Mouse (Mus musculus): ENCODE data around the gene Topaz1. TPM values are rescaled to one million over a fixed set of nuclear protein-coding genes. Genes with fewer than 3 reads are reported as not detected.

Topaz1 gene
- total and polyA plus RNA-seq, 2 experiments from 2014 or later, result not detected

DNA sequence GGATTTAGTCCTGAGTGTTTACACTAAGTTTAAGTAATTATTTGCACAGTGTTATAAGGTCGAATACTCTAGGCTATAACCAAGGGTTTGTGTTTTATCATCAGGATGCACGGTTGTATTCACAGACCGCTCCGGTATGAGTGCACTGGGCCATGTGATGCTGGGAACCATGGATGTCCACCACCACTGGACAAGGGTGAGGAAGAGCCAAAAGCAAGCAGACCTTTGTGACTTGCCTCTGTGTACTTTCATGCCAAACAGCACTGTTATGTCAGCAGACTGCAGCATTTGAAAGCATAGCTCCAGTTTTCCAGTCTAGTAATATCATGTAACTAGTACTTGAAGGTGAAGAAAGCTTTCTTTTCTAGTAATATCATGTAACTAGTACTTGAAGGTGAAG lies 79.6 kb downstream of the Topaz1 start:
- no peak for TF ChIP-seq CTCF (IDR thresholded peaks at IDR 0.05; ENCODE audit: low read depth)
- TF ChIP-seq EP300 (IDR thresholded peaks at IDR 0.05; ENCODE audit: low read depth), result no peak
- H3K9ac ChIP-seq (replicated peaks; ENCODE audit: low read depth, low read length), result no peak overlapping the region
- no peaks in the 10 kb centered on the region for H3K27me3 ChIP-seq (ENCODE audit: control insufficient read depth, insufficient read depth, low read length)
- H3K9me3 ChIP-seq (replicated peaks; ENCODE audit: control insufficient read depth, low read length), result no peaks in the 10 kb centered on the region
- 83% methylated on average over 4 of the region's 4 CpGs for WGBS
- no peak for DNase-seq (ENCODE audit: low spot score)
- no peaks in the 10 kb centered on the region for H3K4me1 ChIP-seq (ENCODE audit: control insufficient read depth, insufficient read depth)
- H3K36me3 ChIP-seq (replicated peaks; ENCODE audit: control insufficient read depth, insufficient read depth, low read length), result peaks cover 51% of the 10 kb centered on the region
- no peak overlapping the region for H3K4me3 ChIP-seq (ENCODE audit: low read depth, low read length)
- ATAC-seq (ENCODE audit: insufficient read depth, low read depth), result no peak
- H3K27ac ChIP-seq (ENCODE audit: low read depth), result no peak overlapping the region
- H3K4me2 ChIP-seq (ENCODE audit: low read depth, low read length), result no peak overlapping the region

DNA sequence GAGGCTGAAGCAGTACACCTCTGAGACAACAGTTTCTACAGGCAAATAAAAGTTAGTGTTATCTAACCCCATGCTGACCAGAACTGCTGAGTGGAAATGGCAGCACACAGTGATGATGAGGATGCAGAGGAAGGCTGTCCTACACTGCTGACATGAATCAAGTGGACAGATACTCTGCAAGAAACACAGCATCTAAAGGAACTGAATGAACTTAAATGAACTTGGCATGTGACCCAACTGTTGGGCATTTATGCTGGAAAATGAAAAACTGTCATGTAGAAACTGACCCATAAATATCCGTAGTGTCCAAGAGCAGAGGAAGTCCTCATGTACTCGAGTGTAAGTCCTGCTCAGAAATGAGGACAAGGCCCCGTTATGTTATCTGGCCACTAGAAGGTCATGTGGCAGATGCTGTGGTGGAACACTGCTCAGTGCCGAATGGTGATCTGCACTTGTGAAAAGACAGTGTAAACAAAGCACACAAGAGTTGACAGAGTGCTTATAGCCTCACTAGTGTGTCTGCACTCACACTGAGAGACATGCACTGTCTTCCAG lies 82.8 kb downstream of the Topaz1 start:
- Histone ChIP-seq H3K4me1 (ENCODE audit: control insufficient read depth, insufficient read depth) (no peaks in the 10 kb centered on the region), H3K36me3 (replicated peaks; ENCODE audit: control insufficient read depth, insufficient read depth, low read length) (peaks cover 50% of the 10 kb centered on the region), H3K27ac (ENCODE audit: low read depth) (no peak overlapping the region), H3K4me2 (ENCODE audit: low read depth, low read length) (no peak overlapping the region), H3K9ac (replicated peaks; ENCODE audit: low read depth, low read length) (no peak overlapping the region), H3K4me3 (ENCODE audit: low read depth, low read length) (no peak overlapping the region), H3K27me3 (ENCODE audit: control insufficient read depth, insufficient read depth, low read length) (no peaks in the 10 kb centered on the region), H3K9me3 (replicated peaks; ENCODE audit: control insufficient read depth, low read length) (no peaks in the 10 kb centered on the region)
- WGBS, result 49% methylated on average over 4 of the region's 4 CpGs
- TF ChIP-seq CTCF (IDR thresholded peaks at IDR 0.05; ENCODE audit: low read depth) (no peak), EP300 (IDR thresholded peaks at IDR 0.05; ENCODE audit: low read depth) (no peak)
- DNase-seq (ENCODE audit: low spot score) (no peak), ATAC-seq (ENCODE audit: insufficient read depth, low read depth) (no peak)

DNA sequence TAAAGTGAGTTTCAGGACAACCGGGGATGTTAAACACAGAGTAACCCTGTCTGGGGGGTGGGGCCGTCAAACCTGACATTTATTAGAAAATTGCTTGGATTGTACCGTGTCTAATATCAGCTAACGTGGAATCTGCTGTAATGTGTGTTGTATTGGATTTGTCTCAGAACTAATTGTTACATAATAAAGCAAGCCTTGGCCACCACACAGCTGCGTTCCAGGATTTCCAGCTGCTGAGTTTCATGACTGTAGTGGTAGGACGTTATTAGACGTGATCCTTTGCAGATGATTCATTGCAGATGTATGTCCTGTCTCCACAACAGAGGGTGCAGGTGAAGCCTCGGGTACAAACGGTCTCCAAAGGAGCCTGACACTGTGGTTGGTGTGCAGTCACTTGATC lies 89.0 kb downstream of the Topaz1 start:
- Histone ChIP-seq H3K36me3 (replicated peaks; ENCODE audit: control insufficient read depth, insufficient read depth, low read length) (0 out of 2 replicates have a peak, but pooled peaks cover 13% of the 10 kb centered on the region), H3K9ac (replicated peaks; ENCODE audit: low read depth, low read length) (no peak overlapping the region), H3K4me1 (ENCODE audit: control insufficient read depth, insufficient read depth) (peaks cover 9% of the 10 kb centered on the region; the same call in 1 of the 2 replicates), H3K9me3 (replicated peaks; ENCODE audit: control insufficient read depth, low read length) (no peaks in the 10 kb centered on the region), H3K27ac (ENCODE audit: low read depth) (no peak overlapping the region; the same call in 1 of the 2 replicates), H3K27me3 (ENCODE audit: control insufficient read depth, insufficient read depth, low read length) (no peaks in the 10 kb centered on the region), H3K4me3 (ENCODE audit: low read depth, low read length) (no peak overlapping the region), H3K4me2 (ENCODE audit: low read depth, low read length) (no peak overlapping the region)
- ATAC-seq (ENCODE audit: insufficient read depth, low read depth), result no peak
- TF ChIP-seq CTCF (IDR thresholded peaks at IDR 0.05; ENCODE audit: low read depth) (no peak), EP300 (IDR thresholded peaks at IDR 0.05; ENCODE audit: low read depth) (no peak)
- no peak for DNase-seq (ENCODE audit: low spot score)
- 75% methylated on average over 9 of the region's 9 CpGs for WGBS

DNA sequence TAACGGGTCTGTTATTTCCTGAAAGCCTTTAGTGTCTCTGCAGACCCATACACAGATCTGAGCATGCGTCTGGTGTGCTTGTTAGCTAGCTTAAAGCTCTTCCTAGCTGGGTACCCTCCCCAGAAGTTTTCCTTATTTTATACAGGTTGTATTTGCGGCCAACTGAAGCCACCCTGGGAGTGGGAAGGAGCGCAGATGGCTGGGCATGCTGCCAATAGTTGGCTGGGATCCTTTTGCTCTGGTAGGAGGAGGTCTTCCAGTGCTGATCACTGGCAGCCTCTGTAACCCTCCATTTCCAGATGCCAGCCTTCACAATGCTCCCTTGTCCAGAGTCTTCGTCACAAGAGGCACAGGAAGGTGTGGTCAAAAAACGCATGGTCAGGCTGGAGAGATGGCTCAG lies 89.6 kb downstream of the Topaz1 start:
- Histone ChIP-seq H3K27ac (ENCODE audit: low read depth) (peak overlapping the region; percentile 51), H3K4me3 (ENCODE audit: low read depth, low read length) (no peak overlapping the region), H3K4me1 (ENCODE audit: control insufficient read depth, insufficient read depth) (peaks cover 9% of the 10 kb centered on the region; the same call in 1 of the 2 replicates), H3K36me3 (replicated peaks; ENCODE audit: control insufficient read depth, insufficient read depth, low read length) (0 out of 2 replicates have a peak, but pooled peaks cover 13% of the 10 kb centered on the region), H3K27me3 (ENCODE audit: control insufficient read depth, insufficient read depth, low read length) (no peaks in the 10 kb centered on the region), H3K9ac (replicated peaks; ENCODE audit: low read depth, low read length) (no peak overlapping the region), H3K9me3 (replicated peaks; ENCODE audit: control insufficient read depth, low read length) (no peaks in the 10 kb centered on the region), H3K4me2 (ENCODE audit: low read depth, low read length) (no peak overlapping the region)
- WGBS, result 21% methylated on average over 6 of the region's 6 CpGs
- DNase-seq (ENCODE audit: low spot score) (peak; percentile 61), ATAC-seq (ENCODE audit: insufficient read depth, low read depth) (peak; percentile 74)
- TF ChIP-seq EP300 (IDR thresholded peaks at IDR 0.05; ENCODE audit: low read depth) (no peak), CTCF (IDR thresholded peaks at IDR 0.05; ENCODE audit: low read depth) (no peak)

DNA sequence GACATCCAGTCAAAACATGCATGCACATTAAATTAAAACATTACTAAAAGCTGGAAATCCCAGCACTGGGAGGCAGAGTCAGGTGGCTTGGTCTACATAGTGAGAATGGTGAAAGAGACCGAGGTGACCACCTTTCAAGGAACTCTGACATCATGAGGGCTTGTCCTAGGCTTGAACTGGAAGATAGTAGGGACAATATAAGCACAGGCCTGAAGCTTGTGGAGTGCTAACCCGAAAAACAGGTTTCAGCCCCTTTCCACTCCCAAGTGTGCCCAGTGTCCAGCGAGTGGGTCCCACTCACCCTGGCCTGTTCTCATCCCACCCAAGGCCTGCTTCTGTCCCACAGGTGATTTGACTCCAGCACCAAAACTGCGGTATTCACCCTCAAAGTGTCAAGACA lies 90.1 kb downstream of the Topaz1 start:
- Histone ChIP-seq H3K4me2 (ENCODE audit: low read depth, low read length) (no peak overlapping the region; the same call in 1 of the 2 replicates), H3K4me1 (ENCODE audit: control insufficient read depth, insufficient read depth) (peaks cover 9% of the 10 kb centered on the region; the same call in 1 of the 2 replicates), H3K9ac (replicated peaks; ENCODE audit: low read depth, low read length) (no peak overlapping the region), H3K27me3 (ENCODE audit: control insufficient read depth, insufficient read depth, low read length) (no peaks in the 10 kb centered on the region), H3K4me3 (ENCODE audit: low read depth, low read length) (no peak overlapping the region), H3K36me3 (replicated peaks; ENCODE audit: control insufficient read depth, insufficient read depth, low read length) (0 out of 2 replicates have a peak, but pooled peaks cover 13% of the 10 kb centered on the region), H3K9me3 (replicated peaks; ENCODE audit: control insufficient read depth, low read length) (no peaks in the 10 kb centered on the region), H3K27ac (ENCODE audit: low read depth) (peak overlapping the region; percentile 51)
- DNase-seq (ENCODE audit: low spot score) (no peak), ATAC-seq (ENCODE audit: insufficient read depth, low read depth) (peak; percentile 4; the same call in 1 of the 2 replicates)
- 79% methylated on average over 4 of the region's 4 CpGs for WGBS
- no peak for TF ChIP-seq EP300 (IDR thresholded peaks at IDR 0.05; ENCODE audit: low read depth)
- no peak for TF ChIP-seq CTCF (IDR thresholded peaks at IDR 0.05; ENCODE audit: low read depth)

DNA sequence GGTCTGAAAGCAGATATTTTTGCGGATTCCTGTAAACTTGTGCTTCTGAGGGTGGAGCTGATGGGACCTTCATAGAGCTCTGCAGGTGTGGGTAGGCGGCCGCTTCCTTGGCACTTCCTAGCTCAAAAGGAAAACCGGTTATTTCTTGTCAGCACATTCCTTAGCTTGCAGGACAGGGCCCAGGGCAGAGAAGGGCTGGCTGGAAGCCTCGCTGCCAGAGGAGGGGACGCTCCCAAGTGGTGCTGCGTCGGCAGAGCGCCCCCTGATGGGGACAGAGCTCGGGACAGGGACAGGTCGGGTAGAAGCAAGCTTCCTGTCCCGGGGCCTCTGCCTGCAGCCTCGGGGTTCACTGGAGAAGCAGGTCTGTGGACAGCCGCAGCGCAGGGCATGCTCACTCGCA lies 90.5 kb downstream of the Topaz1 start:
- Histone ChIP-seq H3K27me3 (ENCODE audit: control insufficient read depth, insufficient read depth, low read length) (no peaks in the 10 kb centered on the region), H3K27ac (ENCODE audit: low read depth) (peak overlapping the region; percentile 51), H3K4me2 (ENCODE audit: low read depth, low read length) (peak overlapping the region; percentile 41), H3K36me3 (replicated peaks; ENCODE audit: control insufficient read depth, insufficient read depth, low read length) (0 out of 2 replicates have a peak, but pooled peaks cover 13% of the 10 kb centered on the region), H3K9ac (replicated peaks; ENCODE audit: low read depth, low read length) (0 out of 2 replicates have a peak overlapping the region, but pooled peaks have one; percentile 32), H3K4me3 (ENCODE audit: low read depth, low read length) (no peak overlapping the region), H3K4me1 (ENCODE audit: control insufficient read depth, insufficient read depth) (peaks cover 9% of the 10 kb centered on the region; the same call in 1 of the 2 replicates), H3K9me3 (replicated peaks; ENCODE audit: control insufficient read depth, low read length) (no peaks in the 10 kb centered on the region)
- peak; percentile 63 for DNase-seq (ENCODE audit: low spot score)
- TF ChIP-seq EP300 (IDR thresholded peaks at IDR 0.05; ENCODE audit: low read depth) (no peak), CTCF (IDR thresholded peaks at IDR 0.05; ENCODE audit: low read depth) (peak; percentile 64)
- WGBS, result 23% methylated on average over 16 of the region's 16 CpGs
- ATAC-seq (ENCODE audit: insufficient read depth, low read depth), result peak; percentile 85
